Mouse (Mus musculus) kidney, adult 2 months (tissue): ENCODE results near the gene Abat.

ENCODE experiments used
- CTCF ChIP-seq: fragments of 200-500 bp; conservative IDR thresholded peaks from 2 replicates; pipeline ENCODE4 v1.5.1; 2011; ENCODE audit warnings: low read depth, mild to moderate bottlenecking, control low read depth, low read length, moderate library complexity, mixed read lengths; ENCODE audit not compliant: insufficient read depth, insufficient read length
- POLR2A ChIP-seq: fragments of 200-500 bp; IDR thresholded peaks from one replicate; pipeline ENCODE4 v1.6.1; 2011; ENCODE audit warnings: low read depth, low read length, control low read depth

- TF ChIP-seq CTCF (no peak), POLR2A (no peak)
Observed at GRCm38 (mm10) chr16:8585056-8585455, 71.8 kb downstream of the Abat start.
